8 mouse cellular contexts compared by ENCODE assay signal in genomic region chr19:24264991-24265390, GRCm38 (mm10). TPM values are rescaled to one million over a fixed set of nuclear protein-coding genes. Genes with fewer than 3 reads are reported as not detected.
DNase-seq lines count a peak whose midpoint lies in the region; ATAC-seq lines count a peak whose summit lies in the region.

No protein-coding gene starts in this region.

- 46% methylated on average over 7 of the region's 7 CpGs for WGBS in hindbrain, embryonic 14.5 days

- no peak overlapping the region for H3K4me3 ChIP-seq in hindbrain, embryonic 14.5 days (replicated peaks; ENCODE audit: low read length)

- H3K27ac ChIP-seq in hindbrain, embryonic 14.5 days, result no peak overlapping the region

- DNase-seq in R1 (ENCODE audit: low read depth, low spot score), result peak; percentile 95
- peak; percentile 83 for DNase-seq in cerebellum, adult 9-10 months
- DNase-seq in frontal cortex, postnatal 10 days (ENCODE audit: low spot score in 2 of 2), result peak; percentile 50 to 70
- peak; percentile 80 for DNase-seq in hindbrain, embryonic 14.5 days (ENCODE audit: low spot score)
- DNase-seq in layer of hippocampus, postnatal 25 days (ENCODE audit: extremely low spot score in 1 of 2, low spot score in 1 of 2), result peak; percentile 59 to 90
- DNase-seq in lung, postnatal 10 days, result peak; percentile 93
- DNase-seq in right cerebral cortex, adult 18-20 months, result peak; percentile 84
- peak; percentile 74 to 77 for DNase-seq in urinary bladder, postnatal 36 days (ENCODE audit: low spot score in 2 of 2)

- H3K9me3 ChIP-seq in hindbrain, embryonic 14.5 days (ENCODE audit: control insufficient read depth, low read length), result no peaks in the 10 kb centered on the region

- ATAC-seq in hindbrain, embryonic 14.5 days (ENCODE audit: low FRiP score), result peak; percentile 74

- H3K27me3 ChIP-seq in hindbrain, embryonic 14.5 days (ENCODE audit: control insufficient read depth, insufficient read depth, low read length), result no peaks in the 10 kb centered on the region

- no peaks in the 10 kb centered on the region for H3K4me1 ChIP-seq in hindbrain, embryonic 14.5 days (replicated peaks; ENCODE audit: control insufficient read depth, insufficient read depth, low read length)

- no peak overlapping the region for H3K9ac ChIP-seq in hindbrain, embryonic 14.5 days

- no peak overlapping the region for H3K4me2 ChIP-seq in hindbrain, embryonic 14.5 days (replicated peaks)

- H3K36me3 ChIP-seq in hindbrain, embryonic 14.5 days (replicated peaks; ENCODE audit: control insufficient read depth, insufficient read depth), result peaks cover 5% of the 10 kb centered on the region; the same call in 1 of the 2 replicates

RNA-seq across cellular contexts. Expression of gene Fxn, which starts 15.4 kb away (rescaled TPM):
- polyA plus RNA-seq in hindbrain, embryonic 14.5 days (2014; fragmentation: Nextera tagmentation; extraction: Ambion mirVana), result 33.0 and 37.0 TPM in 2 replicates
- total RNA-seq in layer of hippocampus, postnatal 25 days (2021), result 1 to 10 TPM; 7.1 to 9.3 TPM

RNA-seq across cellular contexts. Expression of gene Tjp2, which starts 40.2 kb away (rescaled TPM):
- 12.6 and 13.5 TPM in 2 replicates for polyA plus RNA-seq in hindbrain, embryonic 14.5 days (2014; fragmentation: Nextera tagmentation; extraction: Ambion mirVana)
- 10 to 100 TPM; 18.9 to 19.8 TPM for total RNA-seq in layer of hippocampus, postnatal 25 days (2021)
